Comparison of ENCODE assay signal across 8 mouse cellular contexts in genomic region chr19:56811590-56811989, GRCm38 (mm10). TPM values are rescaled to one million over a fixed set of nuclear protein-coding genes. Genes with fewer than 3 reads are reported as not detected.
DNase-seq lines count a peak whose midpoint lies in the region; ATAC-seq and TF ChIP-seq lines count a peak whose summit lies in the region.

No protein-coding gene starts in this region.

- no peaks in the 10 kb centered on the region for H3K9me3 ChIP-seq in forebrain, embryonic 11.5 days (ENCODE audit: control insufficient read depth, low read length)
- H3K9me3 ChIP-seq in forebrain, embryonic 13.5 days (replicated peaks), result no peaks in the 10 kb centered on the region
- no peaks in the 10 kb centered on the region for H3K9me3 ChIP-seq in CH12.LX (replicated peaks; ENCODE audit: low read length)
- no peaks in the 10 kb centered on the region for H3K9me3 ChIP-seq in kidney, embryonic 15.5 days (replicated peaks)
- H3K9me3 ChIP-seq in lung, embryonic 16.5 days (ENCODE audit: control insufficient read depth, low read length), result no peaks in the 10 kb centered on the region

- H3K4me2 ChIP-seq in forebrain, embryonic 11.5 days (ENCODE audit: low read depth, low read length, severe bottlenecking), result no peak overlapping the region
- no peak overlapping the region for H3K4me2 ChIP-seq in forebrain, embryonic 13.5 days
- no peak overlapping the region for H3K4me2 ChIP-seq in CH12.LX (ENCODE audit: insufficient read depth, low read depth, poor library complexity, severe bottlenecking)
- no peak overlapping the region for H3K4me2 ChIP-seq in kidney, embryonic 15.5 days
- H3K4me2 ChIP-seq in lung, embryonic 16.5 days (ENCODE audit: low read depth, low read length), result no peak overlapping the region

- TF ChIP-seq POLR2A in CH12.LX (IDR thresholded peaks at IDR 0.05; ENCODE audit: low read depth, low read length), result no peak

- no peak overlapping the region for H3K9ac ChIP-seq in forebrain, embryonic 11.5 days (ENCODE audit: low read length)
- no peak overlapping the region for H3K9ac ChIP-seq in forebrain, embryonic 13.5 days
- H3K9ac ChIP-seq in CH12.LX (ENCODE audit: insufficient read depth, low read depth), result no peak overlapping the region
- no peak overlapping the region for H3K9ac ChIP-seq in kidney, embryonic 15.5 days
- no peak overlapping the region for H3K9ac ChIP-seq in lung, embryonic 16.5 days (ENCODE audit: low read length)

- H3K4me1 ChIP-seq in forebrain, embryonic 11.5 days (replicated peaks; ENCODE audit: control insufficient read depth, insufficient read depth, low read length), result 0 out of 2 replicates have a peak, but pooled peaks cover 3% of the 10 kb centered on the region
- peaks cover 7% of the 10 kb centered on the region; the same call in 1 of the 2 replicates for H3K4me1 ChIP-seq in forebrain, embryonic 13.5 days
- H3K4me1 ChIP-seq in CH12.LX (ENCODE audit: control insufficient read depth in 1 of 2, insufficient read depth in 2 of 2), result no peaks in the 10 kb centered on the region
- peaks cover 26% of the 10 kb centered on the region for H3K4me1 ChIP-seq in kidney, embryonic 15.5 days
- peaks cover 6% of the 10 kb centered on the region for H3K4me1 ChIP-seq in lung, embryonic 16.5 days (replicated peaks; ENCODE audit: control insufficient read depth, insufficient read depth, low read length)

- in situ Hi-C loops in CH12.LX (cut with MboI; ENCODE audit: low pct_ligation_motif_present, low pct_unique_long_range_greater_than_20kb, low sequenced_read_pairs), result no loop called here

- no peak for TF ChIP-seq EP300 in CH12.LX (IDR thresholded peaks at IDR 0.05; ENCODE audit: low read length)

- dilution Hi-C loops in CH12.LX (cut with MboI; ENCODE audit: extremely low pct_ligation_motif_present, extremely low pct_unique_long_range_greater_than_20kb, low sequenced_read_pairs), result no loop called here

- TF ChIP-seq CTCF in CH12.LX (conservative IDR thresholded peaks at IDR 0.05 in 1 of 2, IDR thresholded peaks at IDR 0.05 in 1 of 2; ENCODE audit: low read depth in 2 of 2, low read length in 2 of 2), result peak in 1 of 2 experiments; percentile 55; a peak in 2 of 4 replicates

- no peak for ATAC-seq in forebrain, embryonic 11.5 days (replicated peaks; ENCODE audit: low FRiP score)
- ATAC-seq in forebrain, embryonic 13.5 days, result no peak
- 0 out of 2 replicates have a peak, but pooled peaks have one; percentile 58 for ATAC-seq in kidney, embryonic 15.5 days (replicated peaks; ENCODE audit: low FRiP score)
- ATAC-seq in lung, embryonic 16.5 days (ENCODE audit: low read depth), result peak; percentile 71; the same call in 1 of the 2 replicates

- 49% methylated on average over 9 of the region's 9 CpGs for WGBS in forebrain, embryonic 11.5 days
- 47% methylated on average over 9 of the region's 9 CpGs for WGBS in forebrain, embryonic 13.5 days
- 43% methylated on average over 9 of the region's 9 CpGs for WGBS in kidney, embryonic 15.5 days
- 38% methylated on average over 9 of the region's 9 CpGs for WGBS in lung, embryonic 16.5 days

- peak; percentile 77 for DNase-seq in forebrain, embryonic 11.5 days (ENCODE audit: low spot score)
- DNase-seq in CH12.LX (ENCODE audit: extremely low read depth), result peak; percentile 34
- DNase-seq in cerebellum, postnatal 10 days, result peak; percentile 67 to 69
- peak; percentile 80 to 88 for DNase-seq in heart, adult 18-20 months
- peak; percentile 40 to 43 for DNase-seq in spleen, postnatal 36 days (ENCODE audit: low spot score in 2 of 2)

- no peaks in the 10 kb centered on the region for H3K27me3 ChIP-seq in forebrain, embryonic 11.5 days (ENCODE audit: control insufficient read depth, insufficient read depth, low read length)
- H3K27me3 ChIP-seq in forebrain, embryonic 13.5 days, result no peaks in the 10 kb centered on the region
- no peaks in the 10 kb centered on the region for H3K27me3 ChIP-seq in CH12.LX (replicated peaks)
- H3K27me3 ChIP-seq in kidney, embryonic 15.5 days, result no peaks in the 10 kb centered on the region
- H3K27me3 ChIP-seq in lung, embryonic 16.5 days (ENCODE audit: control insufficient read depth, insufficient read depth, low read depth, low read length), result no peaks in the 10 kb centered on the region

- peaks cover 6% of the 10 kb centered on the region for H3K79me2 ChIP-seq in CH12.LX (replicated peaks; ENCODE audit: control insufficient read depth, extremely low read depth, insufficient read depth, poor library complexity, severe bottlenecking)

- no peaks in the 10 kb centered on the region for H3K36me3 ChIP-seq in forebrain, embryonic 11.5 days (ENCODE audit: control insufficient read depth, insufficient read depth, low read length)
- H3K36me3 ChIP-seq in forebrain, embryonic 13.5 days (ENCODE audit: poor library complexity, severe bottlenecking), result peaks cover 35% of the 10 kb centered on the region
- H3K36me3 ChIP-seq in CH12.LX (replicated peaks in 1 of 2; ENCODE audit: control insufficient read depth in 1 of 2, insufficient read depth in 1 of 2, low read length in 1 of 2), result peaks cover 32 to 74% of the 10 kb centered on the region in 2 experiments
- peaks cover 57% of the 10 kb centered on the region for H3K36me3 ChIP-seq in kidney, embryonic 15.5 days
- peaks cover 15% of the 10 kb centered on the region for H3K36me3 ChIP-seq in lung, embryonic 16.5 days (ENCODE audit: control insufficient read depth, insufficient read depth, low read length)

- H3K4me3 ChIP-seq in forebrain, embryonic 11.5 days (ENCODE audit: low read depth, low read length), result no peak overlapping the region
- H3K4me3 ChIP-seq in forebrain, embryonic 13.5 days, result no peak overlapping the region
- no peak overlapping the region for H3K4me3 ChIP-seq in CH12.LX (replicated peaks in 1 of 3; ENCODE audit: low read depth in 2 of 3, low read length in 2 of 3, poor library complexity in 1 of 3)
- H3K4me3 ChIP-seq in kidney, embryonic 15.5 days (replicated peaks), result no peak overlapping the region
- no peak overlapping the region for H3K4me3 ChIP-seq in lung, embryonic 16.5 days (ENCODE audit: low read length)

- H3K27ac ChIP-seq in forebrain, embryonic 11.5 days (ENCODE audit: low read depth, low read length), result no peak overlapping the region
- no peak overlapping the region for H3K27ac ChIP-seq in forebrain, embryonic 13.5 days
- no peak overlapping the region for H3K27ac ChIP-seq in CH12.LX (ENCODE audit: insufficient read depth, low read depth)
- H3K27ac ChIP-seq in kidney, embryonic 15.5 days, result no peak overlapping the region
- no peak overlapping the region for H3K27ac ChIP-seq in lung, embryonic 16.5 days (ENCODE audit: low read length)

- peak; percentile 18 for TF ChIP-seq RAD21 in CH12.LX (IDR thresholded peaks at IDR 0.05; ENCODE audit: low read depth, low read length)

TF ChIP-seq in CH12.LX, 34 proteins besides CTCF, POLR2A, EP300 and RAD21:
- peak; percentile 50; the same call in 1 of the 2 replicates for TF ChIP-seq SMC3 (IDR thresholded peaks at IDR 0.05; ENCODE audit: low read depth, low read length)
- TF ChIP-seq CHD1 (IDR thresholded peaks at IDR 0.05; ENCODE audit: low read depth, low read length), result no peak

RNA-seq across cellular contexts. Expression of gene Ccdc186, which starts 10.4 kb away (rescaled TPM):
- 17.7 and 20.1 TPM in 2 replicates for polyA plus RNA-seq in forebrain, embryonic 11.5 days (2014; fragmentation: Nextera tagmentation; extraction: Ambion mirVana)
- polyA plus RNA-seq in forebrain, embryonic 13.5 days (2015; fragmentation: Nextera tagmentation; extraction: Ambion mirVana), result 25.1 and 26.4 TPM in 2 replicates
- total RNA-seq in CH12.LX (2012; rRNA removed), result 3.4 and 4.2 TPM in 2 replicates
- total RNA-seq in CH12.LX (2014; rRNA removed), result 2.2 and 2.7 TPM in 2 replicates
- polyA plus RNA-seq in CH12.LX (2012; ENCODE audit: insufficient read length, low read depth), result 7.5 and 8.6 TPM in 2 replicates
- 10 to 100 TPM; 27.2 to 30.4 TPM for total RNA-seq in heart, adult 18-20 months (2021)
- 18.3 and 23.3 TPM in 2 replicates for polyA plus RNA-seq in kidney, embryonic 15.5 days (2015; fragmentation: Nextera tagmentation; extraction: Ambion mirVana)
- 28.0 and 29.0 TPM in 2 replicates for polyA plus RNA-seq in lung, embryonic 16.5 days (2015; fragmentation: Nextera tagmentation; extraction: Ambion mirVana)

RNA-seq across cellular contexts. Expression of gene Tdrd1, which starts 14.4 kb away (rescaled TPM):
- polyA plus RNA-seq in forebrain, embryonic 11.5 days (2014; fragmentation: Nextera tagmentation; extraction: Ambion mirVana), result 0.43 and 0.45 TPM in 2 replicates
- 0.19 and 0.31 TPM in 2 replicates for polyA plus RNA-seq in forebrain, embryonic 13.5 days (2015; fragmentation: Nextera tagmentation; extraction: Ambion mirVana)
- total RNA-seq in CH12.LX (2012; rRNA removed) (not detected in 2 replicates), CH12.LX (2014; rRNA removed) (not detected in 2 replicates)
- 0.05 and 0.07 TPM in 2 replicates for polyA plus RNA-seq in CH12.LX (2012; ENCODE audit: insufficient read length, low read depth)
- total RNA-seq in heart, adult 18-20 months (2021), result not detected
- 0.66 and 0.80 TPM in 2 replicates for polyA plus RNA-seq in kidney, embryonic 15.5 days (2015; fragmentation: Nextera tagmentation; extraction: Ambion mirVana)
- 1.3 TPM in 2 replicates for polyA plus RNA-seq in lung, embryonic 16.5 days (2015; fragmentation: Nextera tagmentation; extraction: Ambion mirVana)

Comparison
In these comparisons a context has a peak if more than half of its experiments do, and no peak if none do; other contexts are left out.
1. ATAC-seq: peak in kidney, embryonic 15.5 days (single experiment) and lung, embryonic 16.5 days (single experiment); none in forebrain, embryonic 11.5 days (single experiment) and forebrain, embryonic 13.5 days (single experiment).
2. DNase-seq: peak in every context shown above with its lines; median percentile 84 in heart, adult 18-20 months; 77 in forebrain, embryonic 11.5 days; 68 in cerebellum, postnatal 10 days; 42 in spleen, postnatal 36 days; 34 in CH12.LX.